Mouse (Mus musculus): ENCODE measurements around the gene Gimap1. TPM values are rescaled to one million over a fixed set of nuclear protein-coding genes. Genes with fewer than 3 reads are reported as not detected.

Gene Gimap1
- polyA plus RNA-seq (2014; fragmentation: Nextera tagmentation; extraction: Ambion mirVana): 4.7 TPM in 2 replicates

DNA sequence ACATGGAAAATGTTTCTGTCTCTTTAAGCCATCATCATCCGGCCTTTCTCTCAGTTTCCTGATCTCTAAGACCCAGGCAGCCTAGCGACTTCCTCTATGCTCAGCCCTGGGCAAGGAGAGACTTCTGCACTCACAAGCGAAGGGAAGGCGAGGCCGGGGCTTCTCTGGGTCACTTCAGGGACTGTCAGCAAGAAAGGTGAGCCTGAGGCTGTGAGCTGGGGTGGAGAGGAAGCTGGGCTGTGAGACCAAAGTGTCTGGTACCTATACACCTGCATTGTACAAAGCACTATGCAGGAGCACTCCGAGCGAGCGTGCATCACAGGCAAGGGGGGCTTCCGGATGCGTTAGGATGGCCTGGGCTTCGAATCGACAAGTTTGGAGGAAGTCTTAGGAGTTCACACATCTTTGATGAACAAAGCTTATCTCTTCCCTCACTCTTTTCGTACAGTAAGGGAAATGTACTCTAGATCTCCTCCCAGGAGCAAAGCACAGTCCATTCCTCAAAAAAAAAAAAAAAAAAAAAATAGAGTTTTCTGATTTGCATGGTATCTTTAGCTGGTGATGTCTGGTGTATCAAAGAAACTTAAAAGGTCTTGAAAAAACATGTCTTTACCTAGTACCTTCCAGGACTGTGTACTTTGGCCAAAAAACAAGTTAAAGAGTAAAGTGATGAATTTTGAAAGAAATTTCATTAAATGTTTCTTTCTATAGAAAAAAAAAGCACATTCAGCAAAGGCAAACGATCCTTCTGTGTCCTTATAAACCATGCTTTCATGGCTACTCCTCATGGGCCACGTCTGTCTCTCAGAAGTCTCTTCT, at the start of gene Gimap1:
Gene Gimap1, plus strand, starts transcription at position 94 of the 819 bp plus-strand sequence.
- Histone ChIP-seq H3K9me3 (ENCODE audit: control insufficient read depth, low read length) (no peaks in the 10 kb centered on the region), H3K9ac (ENCODE audit: low read length) (no peak within 1 kb of the TSS), H3K27ac (ENCODE audit: low read depth, low read length) (no peak within 1 kb of the TSS), H3K4me1 (ENCODE audit: control insufficient read depth, insufficient read depth, low read length) (no peaks in the 10 kb centered on the region), H3K27me3 (ENCODE audit: control insufficient read depth, insufficient read depth, low read length) (peaks cover 13% of the 10 kb centered on the region), H3K4me3 (ENCODE audit: low read depth, low read length) (no peak within 1 kb of the TSS), H3K4me2 (no peak within 1 kb of the TSS), H3K36me3 (ENCODE audit: control insufficient read depth, insufficient read depth, low read length) (no peaks in the 10 kb centered on the region)
- DNase-seq (ENCODE audit: low spot score, missing footprints) (no peak), ATAC-seq (ENCODE audit: low FRiP score) (no peak)
- 83% methylated on average over 15 of the region's 15 CpGs for WGBS

DNA sequence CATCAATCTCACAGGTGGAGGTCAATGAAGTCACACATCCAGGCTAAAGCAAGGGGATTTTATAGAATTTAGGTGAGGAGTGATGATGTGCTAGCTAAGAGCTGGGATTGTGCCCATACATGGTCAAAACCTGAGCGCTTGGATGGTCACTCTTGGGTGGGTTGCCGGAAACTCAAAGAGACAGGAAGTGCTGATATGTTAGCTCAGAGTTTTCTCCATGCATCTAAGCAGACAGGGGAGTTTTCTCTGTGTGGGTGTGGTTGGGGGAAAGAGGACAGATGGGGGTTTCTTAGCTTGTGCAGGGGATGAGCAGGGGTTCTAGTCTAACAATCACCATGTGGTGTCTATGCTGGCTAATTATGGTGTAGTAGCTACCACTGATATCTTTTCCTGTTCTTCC, 49.5 kb upstream of the Gimap1 start:
- H3K4me3 ChIP-seq (ENCODE audit: low read depth, low read length): no peak overlapping the region
- DNase-seq (ENCODE audit: low spot score, missing footprints) (no peak), ATAC-seq (ENCODE audit: low FRiP score) (no peak)
- WGBS: 92% methylated on average over 2 of the region's 2 CpGs
- H3K4me2 ChIP-seq: no peak overlapping the region
- H3K9ac ChIP-seq (ENCODE audit: low read length): no peak overlapping the region
- no peak overlapping the region for H3K27ac ChIP-seq (ENCODE audit: low read depth, low read length)
- no peaks in the 10 kb centered on the region for H3K27me3 ChIP-seq (ENCODE audit: control insufficient read depth, insufficient read depth, low read length)
- H3K36me3 ChIP-seq (ENCODE audit: control insufficient read depth, insufficient read depth, low read length): no peaks in the 10 kb centered on the region
- H3K4me1 ChIP-seq (ENCODE audit: control insufficient read depth, insufficient read depth, low read length): no peaks in the 10 kb centered on the region
- H3K9me3 ChIP-seq (ENCODE audit: control insufficient read depth, low read length): no peaks in the 10 kb centered on the region

DNA sequence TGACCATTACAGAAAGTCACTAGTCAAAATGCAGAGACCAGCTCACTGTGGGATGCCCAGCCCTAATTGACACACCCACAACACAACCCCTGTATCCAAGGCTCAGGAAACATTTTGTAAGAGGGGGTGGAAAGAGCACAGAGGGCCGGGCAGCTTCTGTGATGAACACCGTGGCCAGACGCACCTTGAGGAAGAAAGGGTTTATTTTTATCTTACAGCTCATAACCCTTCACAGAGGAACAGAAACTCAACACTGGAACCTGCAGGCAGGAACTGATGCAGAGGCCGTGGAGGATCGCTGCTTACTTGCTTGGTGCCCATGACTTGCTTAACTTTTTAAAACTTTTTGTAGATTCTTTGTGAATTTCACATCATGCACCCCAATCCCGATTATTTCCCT, 45.9 kb upstream of the Gimap1 start:
- Histone ChIP-seq H3K9ac (ENCODE audit: low read length) (no peak overlapping the region), H3K36me3 (ENCODE audit: control insufficient read depth, insufficient read depth, low read length) (no peaks in the 10 kb centered on the region), H3K4me1 (ENCODE audit: control insufficient read depth, insufficient read depth, low read length) (no peaks in the 10 kb centered on the region), H3K4me2 (no peak overlapping the region), H3K27me3 (ENCODE audit: control insufficient read depth, insufficient read depth, low read length) (no peaks in the 10 kb centered on the region), H3K4me3 (ENCODE audit: low read depth, low read length) (no peak overlapping the region), H3K27ac (ENCODE audit: low read depth, low read length) (no peak overlapping the region), H3K9me3 (ENCODE audit: control insufficient read depth, low read length) (no peaks in the 10 kb centered on the region)
- DNase-seq (ENCODE audit: low spot score, missing footprints) (no peak), ATAC-seq (ENCODE audit: low FRiP score) (no peak)
- WGBS: 90% methylated on average over 6 of the region's 6 CpGs

DNA sequence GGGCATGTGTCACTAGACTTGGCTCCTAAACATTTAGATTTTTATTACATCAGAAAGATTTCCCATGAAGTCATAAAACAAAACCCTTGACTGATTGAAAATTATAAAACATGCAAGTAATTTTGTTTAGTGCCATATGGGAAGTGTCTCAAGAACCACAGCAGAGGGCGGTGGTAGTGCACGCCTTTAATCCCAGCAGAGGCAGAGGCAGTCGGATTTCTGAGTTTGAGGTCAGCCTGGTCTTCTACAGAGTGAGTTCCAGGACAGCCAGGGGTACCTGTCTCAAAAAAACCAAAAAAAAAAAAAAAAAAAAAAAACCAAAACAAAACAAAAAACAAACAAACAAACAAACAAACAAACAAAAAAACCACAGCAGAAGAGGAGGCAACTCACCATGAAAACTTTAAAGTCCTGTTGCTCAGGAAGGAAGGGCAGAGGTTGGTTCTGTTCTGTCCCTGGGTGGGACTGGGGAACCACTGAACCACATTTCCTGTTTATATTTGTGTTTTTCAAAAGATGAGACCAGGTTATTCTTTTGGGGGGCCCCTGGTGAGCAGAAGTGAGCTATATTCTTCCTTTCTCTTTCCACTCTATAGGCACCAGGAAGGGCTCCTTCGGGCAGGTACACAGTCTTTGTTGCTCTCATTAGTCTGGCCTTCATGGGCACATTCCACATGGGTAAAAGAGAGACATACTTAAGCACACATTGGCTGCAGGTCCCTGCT, 41.9 kb upstream of the Gimap1 start:
- Histone ChIP-seq H3K4me2 (no peak overlapping the region), H3K9ac (ENCODE audit: low read length) (no peak overlapping the region), H3K9me3 (ENCODE audit: control insufficient read depth, low read length) (no peaks in the 10 kb centered on the region), H3K27me3 (ENCODE audit: control insufficient read depth, insufficient read depth, low read length) (no peaks in the 10 kb centered on the region), H3K36me3 (ENCODE audit: control insufficient read depth, insufficient read depth, low read length) (no peaks in the 10 kb centered on the region), H3K27ac (ENCODE audit: low read depth, low read length) (no peak overlapping the region), H3K4me1 (ENCODE audit: control insufficient read depth, insufficient read depth, low read length) (no peaks in the 10 kb centered on the region), H3K4me3 (ENCODE audit: low read depth, low read length) (no peak overlapping the region)
- DNase-seq (ENCODE audit: low spot score, missing footprints) (no peak), ATAC-seq (ENCODE audit: low FRiP score) (no peak)
- WGBS: 81% methylated on average over 4 of the region's 4 CpGs

DNA sequence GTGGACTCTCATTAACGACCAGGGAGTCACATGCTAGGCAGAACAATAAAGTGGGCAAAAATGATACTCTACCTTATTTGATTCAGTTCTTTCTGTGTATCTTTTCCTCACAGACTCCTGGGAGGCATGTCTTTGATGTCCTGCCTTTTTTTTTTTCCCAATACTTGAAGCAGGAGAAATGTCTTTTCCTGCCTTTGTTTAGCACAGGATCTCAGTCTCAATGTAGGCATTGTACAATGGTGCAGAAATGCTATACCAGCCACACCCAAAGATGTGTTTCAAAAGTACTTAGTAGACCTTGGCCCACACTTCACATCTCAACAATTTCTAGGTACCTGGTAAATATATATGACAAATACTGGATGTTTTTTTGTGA, 41.3 kb upstream of the Gimap1 start:
- H3K4me3 ChIP-seq (ENCODE audit: low read depth, low read length): no peak overlapping the region
- WGBS: 73% methylated on average over 1 of the region's 1 CpGs
- no peaks in the 10 kb centered on the region for H3K36me3 ChIP-seq (ENCODE audit: control insufficient read depth, insufficient read depth, low read length)
- DNase-seq (ENCODE audit: low spot score, missing footprints) (no peak), ATAC-seq (ENCODE audit: low FRiP score) (no peak)
- no peaks in the 10 kb centered on the region for H3K9me3 ChIP-seq (ENCODE audit: control insufficient read depth, low read length)
- H3K27me3 ChIP-seq (ENCODE audit: control insufficient read depth, insufficient read depth, low read length): no peaks in the 10 kb centered on the region
- H3K4me1 ChIP-seq (ENCODE audit: control insufficient read depth, insufficient read depth, low read length): no peaks in the 10 kb centered on the region
- no peak overlapping the region for H3K27ac ChIP-seq (ENCODE audit: low read depth, low read length)
- H3K4me2 ChIP-seq: no peak overlapping the region
- H3K9ac ChIP-seq (ENCODE audit: low read length): no peak overlapping the region

DNA sequence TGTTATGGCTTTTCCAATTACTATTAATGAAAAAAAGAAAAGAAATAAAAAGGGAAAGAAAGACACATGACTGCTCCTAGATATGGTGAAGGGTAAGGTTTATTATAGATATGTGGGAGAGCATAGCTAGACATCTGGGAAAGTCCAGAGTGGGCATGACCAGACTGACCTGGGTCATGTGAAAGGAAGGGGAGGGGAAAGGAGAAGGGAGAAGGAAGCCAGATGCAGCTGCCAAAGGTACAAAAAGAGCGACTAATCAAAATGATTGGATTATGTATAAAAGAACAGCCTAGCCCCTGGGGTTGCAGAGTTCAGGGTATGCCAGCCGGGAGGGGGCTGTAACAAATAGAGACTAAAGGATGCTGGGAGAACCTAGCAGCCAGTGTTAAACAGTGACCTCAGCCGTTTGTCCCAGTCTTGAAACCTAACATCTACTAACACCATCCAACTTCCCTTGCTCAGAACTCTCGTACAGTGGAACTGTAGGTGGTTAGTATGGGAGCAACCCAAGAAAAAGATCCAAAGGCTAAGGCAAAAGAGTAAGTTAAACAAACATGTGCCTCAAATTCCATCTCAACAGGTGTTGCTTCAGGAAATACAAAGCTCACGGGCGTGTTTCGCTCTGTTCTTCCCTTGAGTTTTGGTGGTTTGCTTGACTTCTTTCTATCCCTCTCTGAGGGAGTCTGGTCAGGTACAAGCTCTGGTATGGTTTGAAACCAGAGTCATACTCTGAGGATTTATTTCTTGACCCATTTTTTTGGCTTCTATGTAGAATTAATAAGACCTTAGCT, 40.6 kb upstream of the Gimap1 start:
- Histone ChIP-seq H3K4me2 (no peak overlapping the region), H3K36me3 (ENCODE audit: control insufficient read depth, insufficient read depth, low read length) (no peaks in the 10 kb centered on the region), H3K9me3 (ENCODE audit: control insufficient read depth, low read length) (no peaks in the 10 kb centered on the region), H3K27ac (ENCODE audit: low read depth, low read length) (no peak overlapping the region), H3K4me1 (ENCODE audit: control insufficient read depth, insufficient read depth, low read length) (no peaks in the 10 kb centered on the region), H3K9ac (ENCODE audit: low read length) (no peak overlapping the region), H3K4me3 (ENCODE audit: low read depth, low read length) (no peak overlapping the region), H3K27me3 (ENCODE audit: control insufficient read depth, insufficient read depth, low read length) (no peaks in the 10 kb centered on the region)
- ATAC-seq (ENCODE audit: low FRiP score): no peak
- no peak for DNase-seq (ENCODE audit: low spot score, missing footprints)
- 78% methylated on average over 7 of the region's 7 CpGs for WGBS

DNA sequence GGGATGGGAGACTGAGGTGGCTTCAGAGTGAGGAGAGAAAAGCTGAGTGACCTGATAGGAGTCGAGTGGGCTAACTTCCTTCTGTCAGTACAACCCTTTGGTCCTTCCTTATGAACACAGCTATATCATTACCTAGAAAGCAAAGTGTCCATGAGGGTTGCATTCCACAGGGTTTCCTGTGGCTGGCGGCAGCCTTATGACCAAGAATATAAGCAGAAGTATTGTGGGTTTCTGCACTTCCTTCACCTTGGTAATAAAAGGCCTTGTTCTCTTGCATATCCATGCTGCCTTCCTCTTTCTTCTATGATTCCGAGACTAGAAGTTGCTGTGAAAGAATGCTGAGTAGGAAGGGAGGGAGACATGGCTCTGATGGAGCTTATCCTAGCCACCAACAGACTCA, 40.0 kb upstream of the Gimap1 start:
- WGBS: 89% methylated on average over 3 of the region's 3 CpGs
- ATAC-seq (ENCODE audit: low FRiP score): no peak

DNA sequence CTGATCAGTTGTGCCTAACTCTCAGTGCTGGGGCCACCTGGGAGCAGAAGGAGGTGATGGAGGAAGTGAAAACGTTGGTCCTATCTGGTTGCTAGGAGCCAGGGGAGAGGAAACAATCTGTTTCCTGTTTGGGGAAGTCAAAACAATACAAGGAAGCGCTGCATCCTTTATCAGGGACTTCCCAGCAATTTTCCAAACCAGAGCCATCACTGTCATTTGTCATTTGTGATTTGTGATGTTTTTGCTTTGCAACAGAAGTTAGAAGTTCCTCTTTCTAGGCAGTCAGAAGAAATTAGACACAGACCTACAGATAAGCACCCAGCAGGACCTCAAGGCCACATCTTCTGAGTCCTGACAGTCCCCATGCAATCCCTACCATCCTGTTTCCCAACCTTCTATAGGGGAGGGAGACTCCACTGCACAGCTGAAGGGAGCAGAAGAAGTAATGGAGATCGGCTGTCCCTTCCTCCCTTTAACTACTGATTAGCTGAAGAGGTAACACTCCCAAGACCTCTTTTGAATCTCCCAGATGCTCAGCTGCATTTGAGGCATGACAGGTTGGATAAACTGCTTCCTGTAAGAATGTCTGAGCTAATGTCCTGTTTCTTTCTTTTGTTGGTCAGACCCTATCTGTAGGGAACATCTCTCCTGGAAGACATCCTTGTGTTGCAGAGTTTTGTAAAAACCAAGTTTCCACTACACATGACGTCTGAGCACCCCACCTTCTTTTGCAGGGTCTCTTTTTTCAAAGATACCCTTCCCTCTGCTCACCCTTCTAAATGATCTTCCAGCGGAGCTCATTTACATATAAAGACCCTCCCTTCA, 38.4 kb upstream of the Gimap1 start:
- no peak overlapping the region for H3K27ac ChIP-seq (ENCODE audit: low read depth, low read length)
- H3K4me2 ChIP-seq: no peak overlapping the region
- no peaks in the 10 kb centered on the region for H3K27me3 ChIP-seq (ENCODE audit: control insufficient read depth, insufficient read depth, low read length)
- H3K36me3 ChIP-seq (ENCODE audit: control insufficient read depth, insufficient read depth, low read length): no peaks in the 10 kb centered on the region
- H3K4me3 ChIP-seq (ENCODE audit: low read depth, low read length): no peak overlapping the region
- H3K4me1 ChIP-seq (ENCODE audit: control insufficient read depth, insufficient read depth, low read length): no peaks in the 10 kb centered on the region
- no peaks in the 10 kb centered on the region for H3K9me3 ChIP-seq (ENCODE audit: control insufficient read depth, low read length)
- ATAC-seq (ENCODE audit: low FRiP score): no peak
- H3K9ac ChIP-seq (ENCODE audit: low read length): no peak overlapping the region
- no peak for DNase-seq (ENCODE audit: low spot score, missing footprints)
- 61% methylated on average over 5 of the region's 5 CpGs for WGBS

More for the DNA sequence above, 40.0 kb upstream of the Gimap1 start:
- no peaks in the 10 kb centered on the region for H3K9me3 ChIP-seq (ENCODE audit: control insufficient read depth, low read length)
- H3K27ac ChIP-seq (ENCODE audit: low read depth, low read length): no peak overlapping the region
- no peak for DNase-seq (ENCODE audit: low spot score, missing footprints)
- H3K9ac ChIP-seq (ENCODE audit: low read length): no peak overlapping the region
- no peaks in the 10 kb centered on the region for H3K27me3 ChIP-seq (ENCODE audit: control insufficient read depth, insufficient read depth, low read length)
- no peaks in the 10 kb centered on the region for H3K36me3 ChIP-seq (ENCODE audit: control insufficient read depth, insufficient read depth, low read length)
- no peak overlapping the region for H3K4me2 ChIP-seq
- H3K4me1 ChIP-seq (ENCODE audit: control insufficient read depth, insufficient read depth, low read length): no peaks in the 10 kb centered on the region
- no peak overlapping the region for H3K4me3 ChIP-seq (ENCODE audit: low read depth, low read length)

Measured in midbrain, embryonic 11.5 days (tissue).